Mouse (Mus musculus) Patski (cell line): ENCODE data around the gene Synrg. TPM values are rescaled to one million over a fixed set of nuclear protein-coding genes. Genes with fewer than 3 reads are reported as not detected.

Experiments used
- ATAC-seq: fragments of 100-300 bp; one replicate; pipeline ENCODE4 v1.8.0; 2021
- CTCF ChIA-PET: fragments of 350-600 bp; sonication (Branson Sonifier 250); formaldehyde crosslinking; loops from one replicate; lab custom pipeline; 2022; ENCODE audit warnings: inconsistent platforms; lab: Charles Lee
- POLR2A ChIA-PET: fragments of 350-600 bp; sonication (Branson Sonifier 250); formaldehyde crosslinking; loops from one replicate; lab custom pipeline; 2022; ENCODE audit warnings: antibody characterized with exemption, inconsistent platforms; lab: Charles Lee
- DNase-seq: peaks from one replicate; pipeline ENCODE4 v3.0.0-alpha.2; 2011; ENCODE audit warnings: low read depth, low spot score
- H3K27me3 ChIP-seq: fragments of 371-371 bp; one replicate; pipeline ENCODE4 v1.5.1; 2021
- CTCF ChIP-seq: fragments of 100-300 bp; IDR thresholded peaks from one replicate; pipeline ENCODE4 v1.5.1; 2021
- in situ Hi-C: fragments of 300-500 bp; cut with MboI; formaldehyde crosslinking; loops from 3 replicates; pipeline ENCODE4 v1.11.1; 2018; ENCODE audit warnings: low pct_unique_long_range_greater_than_20kb, mixed read lengths
- polyA plus RNA-seq: library from polyadenylated mRNA; unstranded; gene quantifications from one replicate; pipeline ENCODE4 v1.2.3, GENCODE M21; 2021

Gene Synrg
- 34.3 TPM for polyA plus RNA-seq

GRCm38 (mm10) chr11:83963991-83964921 is at the start of gene Synrg:
TSS of gene Synrg (plus strand) at chr11:83964428.
- POLR2A ChIA-PET = interaction anchor here (1.2 to 1.5 kb wide), 5 partner anchors 11 to 154 kb away, joined by 3 to 5 read pairs (median 3); partner anchors contain the start of gene Ddx52
- ATAC-seq = peak; percentile 92
- in situ Hi-C loops = no loop called here

DNA sequence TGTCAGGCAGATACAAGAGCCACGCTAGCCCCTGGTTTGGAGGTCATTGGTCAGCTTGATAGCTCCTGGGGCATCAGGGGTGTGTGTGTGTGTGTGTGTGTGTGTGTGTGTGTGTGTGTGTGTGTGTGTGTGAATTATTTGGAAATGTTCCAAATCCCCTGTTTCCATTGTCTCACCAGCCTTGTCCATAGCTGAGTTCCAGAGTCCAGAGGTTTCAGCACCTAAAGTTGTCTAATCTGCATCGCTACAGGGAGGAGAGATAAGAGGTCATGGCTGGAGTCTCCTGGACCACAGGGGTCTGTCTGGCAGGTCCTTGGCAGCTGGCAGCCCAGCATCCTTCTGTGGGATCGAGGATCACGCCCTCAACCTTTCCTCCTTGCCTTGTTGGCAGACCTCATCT is 49.7 kb upstream of the Synrg start:
- H3K27me3 ChIP-seq = no peaks in the 10 kb centered on the region
- POLR2A ChIA-PET = interaction anchor here (0.6 kb wide), 1 partner anchor 69 kb away, joined by 3 read pairs; no protein-coding TSS in a partner anchor
- ATAC-seq (no peak), DNase-seq (no peak)
- no peak for TF ChIP-seq CTCF
- CTCF ChIA-PET = interaction anchor here (1.0 to 2.9 kb wide), 4 partner anchors 11 to 21 kb away, joined by 3 to 7 read pairs (median 4); no protein-coding TSS in a partner anchor
- in situ Hi-C loops = no loop called here

More at GRCm38 (mm10) chr11:83963991-83964921, at the start of gene Synrg:
- H3K27me3 ChIP-seq = no peaks in the 10 kb centered on the region
- CTCF ChIA-PET = interaction anchor here (0.7 to 1.3 kb wide), 5 partner anchors 12 to 180 kb away, joined by 3 to 4 read pairs (median 3); no protein-coding TSS in a partner anchor
- DNase-seq = no peak
- no peak for TF ChIP-seq CTCF

DNA sequence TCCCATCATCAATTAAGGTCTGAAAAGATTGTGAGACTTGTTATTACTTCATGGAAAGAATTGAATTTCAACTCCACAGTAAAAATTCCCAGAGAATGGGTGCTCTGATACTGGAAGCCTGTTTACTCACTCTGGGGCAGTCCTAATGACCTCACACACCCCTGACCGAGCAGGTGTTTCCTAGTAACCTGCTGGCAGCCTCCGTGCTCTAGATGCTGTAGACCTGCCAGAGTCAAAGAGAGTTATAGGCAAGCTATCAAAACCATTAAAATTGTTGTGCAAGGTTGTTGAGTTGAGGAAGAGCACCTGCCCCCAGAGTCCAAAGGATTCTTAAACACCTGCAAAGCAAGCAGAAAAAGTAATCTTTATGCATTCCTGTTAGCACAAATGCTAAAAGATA is 41.6 kb upstream of the Synrg start:
- ATAC-seq (no peak), DNase-seq (no peak)
- CTCF ChIA-PET = no interaction called here
- in situ Hi-C loops = no loop called here
- POLR2A ChIA-PET = interaction anchor here (0.6 kb wide), 1 partner anchor 32 kb away, joined by 4 read pairs; no protein-coding TSS in a partner anchor
- no peak for TF ChIP-seq CTCF
- H3K27me3 ChIP-seq = no peaks in the 10 kb centered on the region

DNA sequence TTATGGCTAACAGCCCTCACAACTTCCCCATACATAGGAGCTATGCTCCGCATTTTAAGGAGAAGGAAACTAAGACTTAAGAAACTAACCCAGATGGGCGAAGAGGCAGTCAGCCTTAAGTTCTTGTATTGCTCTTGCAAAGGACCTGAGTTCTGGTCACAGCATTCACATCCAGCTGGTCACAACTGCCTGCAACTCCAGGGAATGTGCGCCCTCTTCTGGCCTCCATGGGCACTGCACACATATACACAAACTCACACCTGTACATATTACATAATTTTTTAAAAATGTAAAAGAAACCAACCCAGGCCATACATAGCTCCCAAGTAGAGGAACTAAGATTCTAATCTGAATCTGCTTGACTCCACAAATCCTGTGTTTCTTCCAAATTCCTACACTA is 37.1 kb upstream of the Synrg start:
- in situ Hi-C loops = no loop called here
- no peaks in the 10 kb centered on the region for H3K27me3 ChIP-seq
- POLR2A ChIA-PET = interaction anchor here (0.6 to 1.1 kb wide), 6 partner anchors 35 to 83 kb away, joined by 3 to 8 read pairs (median 4); no protein-coding TSS in a partner anchor
- DNase-seq (no peak), ATAC-seq (no peak)
- TF ChIP-seq CTCF = peak; percentile 84
- CTCF ChIA-PET = interaction anchor here (0.8 to 2.9 kb wide), 21 partner anchors 10 to 138 kb away, joined by 3 to 12 read pairs (median 4); partner anchors contain the start of gene Hnf1b

GRCm38 (mm10) chr11:83932506-83933106 is 31.6 kb upstream of the Synrg start:
- no peak for TF ChIP-seq CTCF
- in situ Hi-C loops = no loop called here
- H3K27me3 ChIP-seq = no peaks in the 10 kb centered on the region
- DNase-seq = no peak
- CTCF ChIA-PET = interaction anchor here (0.7 to 2.1 kb wide), 8 partner anchors 8 to 122 kb away, joined by 3 to 10 read pairs (median 3); no protein-coding TSS in a partner anchor
- POLR2A ChIA-PET = interaction anchor here (0.7 to 2.0 kb wide), 3 partner anchors 72 to 116 kb away, joined by 4 to 8 read pairs (median 6); no protein-coding TSS in a partner anchor
- ATAC-seq = no peak

DNA sequence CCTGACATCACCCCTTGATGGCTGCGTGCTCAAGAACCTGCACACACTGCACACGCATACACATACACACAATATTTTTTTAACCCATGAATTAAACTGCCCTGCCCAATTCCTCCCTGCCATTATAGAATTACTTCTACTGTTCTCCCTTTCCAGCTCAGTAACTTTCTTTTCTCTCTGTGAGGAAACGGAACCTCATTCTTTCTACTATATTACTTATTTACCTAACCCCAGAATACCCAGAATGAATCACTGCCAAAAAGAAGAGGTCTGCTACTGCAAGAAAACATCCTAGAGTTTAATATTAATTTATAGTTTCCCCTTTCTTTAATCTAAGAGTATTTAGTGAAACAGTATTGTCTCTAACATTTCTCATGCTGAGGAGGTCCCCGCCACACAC is 30.9 kb upstream of the Synrg start:
- no peaks in the 10 kb centered on the region for H3K27me3 ChIP-seq
- POLR2A ChIA-PET = interaction anchor here (0.6 to 2.0 kb wide), 5 partner anchors 25 to 117 kb away, joined by 3 to 8 read pairs (median 4); no protein-coding TSS in a partner anchor
- ATAC-seq (no peak), DNase-seq (peak; percentile 27)
- no peak for TF ChIP-seq CTCF
- CTCF ChIA-PET = interaction anchor here (1.0 to 2.1 kb wide), 6 partner anchors 9 to 122 kb away, joined by 3 to 10 read pairs (median 4); no protein-coding TSS in a partner anchor
- in situ Hi-C loops = no loop called here

DNA sequence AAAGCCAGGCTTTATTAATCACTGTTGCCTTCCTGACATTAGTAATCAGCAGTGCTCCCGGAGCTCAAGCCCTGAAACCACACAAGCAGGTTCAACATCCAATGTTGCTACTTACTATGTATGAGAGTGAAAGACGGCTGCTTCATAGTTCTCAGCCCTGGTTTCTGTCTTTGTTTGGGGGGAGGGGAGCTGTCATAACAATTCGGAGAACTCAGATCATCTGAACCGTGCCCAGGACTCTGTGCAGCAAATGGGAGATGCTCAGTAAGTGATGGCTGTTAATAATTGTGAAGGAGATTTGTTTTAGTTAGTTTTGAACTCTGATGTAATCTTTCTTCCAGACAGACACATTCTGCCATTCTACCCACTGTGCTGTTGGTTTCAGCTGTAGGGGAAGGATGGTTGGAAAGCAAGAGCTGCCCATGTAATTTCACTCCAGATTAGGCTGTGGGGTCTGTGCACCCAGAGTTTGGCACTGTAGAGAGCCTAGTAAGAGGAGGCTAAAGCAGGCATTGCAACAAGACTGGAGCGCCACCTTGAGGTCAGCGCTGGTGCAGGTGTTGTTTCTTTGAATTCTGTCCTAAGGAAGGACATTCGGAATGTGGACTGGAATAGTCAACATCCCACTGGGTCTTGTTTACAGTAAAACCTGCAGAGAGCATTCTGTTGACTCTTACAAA is 28.1 kb upstream of the Synrg start:
- H3K27me3 ChIP-seq = no peaks in the 10 kb centered on the region
- ChIA-PET CTCF (interaction anchor here (0.8 to 2.2 kb wide), 16 partner anchors 11 to 151 kb away, joined by 3 to 8 read pairs (median 4); no protein-coding TSS in a partner anchor), POLR2A (interaction anchor here (1.1 to 5.2 kb wide), 5 partner anchors 12 to 119 kb away, joined by 3 to 42 read pairs (median 4); partner anchors contain the start of gene Hnf1b)
- in situ Hi-C loops = loop anchor here (5.0 kb wide), 2 partner anchors 84 to 134 kb away; partner anchors contain the start of gene Hnf1b
- TF ChIP-seq CTCF = peak; percentile 91
- DNase-seq (peak; percentile 58), ATAC-seq (peak; percentile 66)

GRCm38 (mm10) chr11:83938556-83938955 is 25.7 kb upstream of the Synrg start:
- in situ Hi-C loops = loop anchor here (5.0 kb wide), 2 partner anchors 86 to 136 kb away; partner anchors contain the start of gene Hnf1b
- ChIA-PET POLR2A (interaction anchor here (1.2 to 5.2 kb wide), 5 partner anchors 60 to 149 kb away, joined by 3 to 42 read pairs (median 4); partner anchors contain the start of gene Hnf1b), CTCF (interaction anchor here (0.9 to 2.5 kb wide), 5 partner anchors 10 to 149 kb away, joined by 3 to 7 read pairs (median 5); no protein-coding TSS in a partner anchor)
- no peaks in the 10 kb centered on the region for H3K27me3 ChIP-seq
- no peak for TF ChIP-seq CTCF
- ATAC-seq = no peak
- peak; percentile 34 for DNase-seq
